Mouse (Mus musculus): ENCODE measurements at regions not wholly inside any gene's neighbourhood (a gene's known extent, or its start where the extent isn't known, plus 50 kb on each side); places are given as distances from the start of the nearest gene placed in this dataset.

GRCm38 (mm10) chr15:51730106-51730505, 2154.6 kb upstream of the Gm7489 start:
- no peak overlapping the region for H3K9ac ChIP-seq (replicated peaks; ENCODE audit: low read depth, low read length)
- H3K36me3 ChIP-seq (ENCODE audit: control insufficient read depth, insufficient read depth, low read length), result no peaks in the 10 kb centered on the region
- no peaks in the 10 kb centered on the region for H3K9me3 ChIP-seq (ENCODE audit: control insufficient read depth, low read depth, low read length)
- no peaks in the 10 kb centered on the region for H3K27me3 ChIP-seq (ENCODE audit: control insufficient read depth, insufficient read depth, low read length)
- no peak for ATAC-seq (ENCODE audit: insufficient number of reproducible peaks, insufficient read depth, low FRiP score, low read depth)
- H3K4me1 ChIP-seq (ENCODE audit: control insufficient read depth, insufficient read depth, low read length), result 0 out of 2 replicates have a peak, but pooled peaks cover 4% of the 10 kb centered on the region
- no peak overlapping the region for H3K27ac ChIP-seq (ENCODE audit: low read length)
- no peak overlapping the region for H3K4me2 ChIP-seq (replicated peaks; ENCODE audit: low read depth, low read length)
- H3K4me3 ChIP-seq (ENCODE audit: low read depth, low read length), result no peak overlapping the region
- 80% methylated on average over 10 of the region's 10 CpGs for WGBS

DNA sequence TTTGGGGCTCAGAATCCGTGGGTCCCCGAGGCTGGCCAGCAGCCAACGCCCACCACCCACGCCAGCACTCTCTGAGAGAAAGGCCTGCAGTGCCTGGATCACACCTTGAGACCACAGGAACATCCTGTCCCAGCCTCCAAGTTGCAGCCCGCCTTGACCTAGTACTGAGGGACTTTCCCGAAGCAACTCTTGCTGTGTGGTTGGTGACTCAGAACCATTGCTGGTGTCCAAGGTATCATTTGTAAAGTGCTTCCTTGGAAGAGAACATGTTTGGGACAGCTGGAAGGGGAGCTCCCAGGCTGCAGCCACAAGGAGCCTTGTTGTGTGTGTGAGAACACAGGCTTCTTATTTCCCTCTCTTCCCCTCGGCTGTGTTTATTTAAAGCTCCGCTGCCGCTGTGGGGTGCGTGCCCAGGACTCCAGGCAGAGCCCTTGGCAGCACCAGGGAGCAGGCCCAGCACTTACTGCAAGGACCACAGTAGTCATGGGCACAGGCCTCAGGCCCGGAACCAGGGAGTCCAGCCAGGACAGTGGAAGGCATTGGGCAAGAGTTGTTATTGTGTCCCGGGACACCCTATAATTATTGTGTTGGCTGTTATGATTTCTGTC, 2153.8 kb upstream of the Gm7489 start:
- no peak overlapping the region for H3K9ac ChIP-seq (replicated peaks; ENCODE audit: low read depth, low read length)
- no peaks in the 10 kb centered on the region for H3K9me3 ChIP-seq (ENCODE audit: control insufficient read depth, low read depth, low read length)
- no peak overlapping the region for H3K4me3 ChIP-seq (ENCODE audit: low read depth, low read length)
- no peak overlapping the region for H3K27ac ChIP-seq (ENCODE audit: low read length)
- H3K36me3 ChIP-seq (ENCODE audit: control insufficient read depth, insufficient read depth, low read length), result no peaks in the 10 kb centered on the region
- H3K4me2 ChIP-seq (replicated peaks; ENCODE audit: low read depth, low read length), result no peak overlapping the region
- H3K27me3 ChIP-seq (ENCODE audit: control insufficient read depth, insufficient read depth, low read length), result no peaks in the 10 kb centered on the region
- WGBS, result 46% methylated on average over 12 of the region's 12 CpGs
- H3K4me1 ChIP-seq (ENCODE audit: control insufficient read depth, insufficient read depth, low read length), result 0 out of 2 replicates have a peak, but pooled peaks cover 4% of the 10 kb centered on the region
- ATAC-seq (ENCODE audit: insufficient number of reproducible peaks, insufficient read depth, low FRiP score, low read depth), result no peak

GRCm38 (mm10) chr15:51734194-51734593, 2150.5 kb upstream of the Gm7489 start:
- no peaks in the 10 kb centered on the region for H3K9me3 ChIP-seq (ENCODE audit: control insufficient read depth, low read depth, low read length)
- no peak overlapping the region for H3K27ac ChIP-seq (ENCODE audit: low read length)
- no peak overlapping the region for H3K4me3 ChIP-seq (ENCODE audit: low read depth, low read length)
- WGBS, result 100% methylated on average over 1 of the region's 1 CpGs
- H3K4me2 ChIP-seq (replicated peaks; ENCODE audit: low read depth, low read length), result no peak overlapping the region
- 0 out of 2 replicates have a peak, but pooled peaks cover 4% of the 10 kb centered on the region for H3K4me1 ChIP-seq (ENCODE audit: control insufficient read depth, insufficient read depth, low read length)
- no peak overlapping the region for H3K9ac ChIP-seq (replicated peaks; ENCODE audit: low read depth, low read length)
- ATAC-seq (ENCODE audit: insufficient number of reproducible peaks, insufficient read depth, low FRiP score, low read depth), result no peak
- H3K27me3 ChIP-seq (ENCODE audit: control insufficient read depth, insufficient read depth, low read length), result no peaks in the 10 kb centered on the region
- no peaks in the 10 kb centered on the region for H3K36me3 ChIP-seq (ENCODE audit: control insufficient read depth, insufficient read depth, low read length)

Data from stomach, embryonic 14.5 days (tissue).